In genomic region chr16:74338969-74339630, GRCm38 (mm10) we compare ENCODE assay signal across 27 mouse cellular contexts.
DNase-seq lines count a peak whose midpoint lies in the region; ATAC-seq lines count a peak whose summit lies in the region.
"Had no signal": no experiment of that assay in that cellular context is flagged by ENCODE, and none has a peak within 500 bp of the region (broad histone marks: within the 10 kb centered on the region; RNA-seq: fewer than 3 reads in every experiment).

No protein-coding gene starts in this region.

- DNase-seq in retina, postnatal 1 day, result peak; percentile 28
- no peak for DNase-seq in retina, embryonic 14.5 days (ENCODE audit: low spot score)
- DNase-seq in layer of hippocampus, postnatal 25 days (ENCODE audit: extremely low spot score in 1 of 2, low spot score in 1 of 2), result no peak
- no peak for DNase-seq in left cerebral cortex, postnatal 25 days (ENCODE audit: low spot score in 2 of 2)
- DNase-seq: adrenal gland, postnatal 14 days; cerebellum, adult 11-12 months; cerebellum, postnatal 10 days; gastrocnemius, postnatal 10 days; heart, postnatal 36 days; kidney, adult 11 months; kidney, postnatal 14 days; left cerebral cortex, postnatal 4 days; liver, embryonic 13.5 days; lung, adult 18-20 months; lung, postnatal 4 days; thymus, adult 2 months; thymus, postnatal 36 days had no signal

- WGBS in forebrain, embryonic 12.5 days, result 78% methylated on average over 9 of the region's 9 CpGs
- 77% methylated on average over 9 of the region's 9 CpGs for WGBS in forebrain, embryonic 15.5 days
- WGBS in hindbrain, embryonic 16.5 days, result 56% methylated on average over 9 of the region's 9 CpGs

- intact Hi-C loops in left cerebral cortex, postnatal 25 days (cut with DNase I), result no loop called here

- no peaks in the 10 kb centered on the region for H3K9me3 ChIP-seq in forebrain, embryonic 12.5 days
- no peaks in the 10 kb centered on the region for H3K9me3 ChIP-seq in forebrain, embryonic 15.5 days
- no peaks in the 10 kb centered on the region for H3K9me3 ChIP-seq in hindbrain, embryonic 16.5 days (ENCODE audit: control insufficient read depth, low read length)
- H3K9me3 ChIP-seq: liver, embryonic 13.5 days; megakaryocyte, embryonic 14.5 days; midbrain, embryonic 13.5 days had no signal

- no peak overlapping the region for H3K4me2 ChIP-seq in forebrain, embryonic 12.5 days
- no peak overlapping the region for H3K4me2 ChIP-seq in forebrain, embryonic 15.5 days (replicated peaks)
- no peak overlapping the region for H3K4me2 ChIP-seq in hindbrain, embryonic 16.5 days (ENCODE audit: low read length)
- H3K4me2 ChIP-seq: heart, embryonic 11.5 days; liver, embryonic 13.5 days; midbrain, embryonic 13.5 days had no signal

- no peak overlapping the region for H3K4me3 ChIP-seq in forebrain, embryonic 12.5 days (replicated peaks)
- no peak overlapping the region for H3K4me3 ChIP-seq in forebrain, embryonic 15.5 days
- H3K4me3 ChIP-seq in hindbrain, embryonic 16.5 days (ENCODE audit: low read length), result no peak overlapping the region
- H3K4me3 ChIP-seq: erythroblast, embryonic 14.5 days; liver, embryonic 13.5 days; megakaryocyte, embryonic 14.5 days; midbrain, embryonic 13.5 days had no signal

- 0 out of 2 replicates have a peak, but pooled peaks have one; percentile 30 for ATAC-seq in forebrain, embryonic 12.5 days (ENCODE audit: low FRiP score)
- no peak for ATAC-seq in forebrain, embryonic 15.5 days (replicated peaks)
- ATAC-seq in hindbrain, embryonic 16.5 days, result 0 out of 2 replicates have a peak, but pooled peaks have one; percentile 9
- ATAC-seq: inflammation-experienced regulatory T-cells, adult 6 months; lung, postnatal 0 days; midbrain, embryonic 13.5 days had no signal

- no peaks in the 10 kb centered on the region for H3K4me1 ChIP-seq in forebrain, embryonic 12.5 days
- H3K4me1 ChIP-seq in forebrain, embryonic 15.5 days, result no peaks in the 10 kb centered on the region
- no peaks in the 10 kb centered on the region for H3K4me1 ChIP-seq in hindbrain, embryonic 16.5 days (ENCODE audit: control insufficient read depth, insufficient read depth, low read depth, low read length)
- H3K4me1 ChIP-seq: liver, embryonic 13.5 days; megakaryocyte, embryonic 14.5 days; midbrain, embryonic 13.5 days had no signal

- H3K27ac ChIP-seq in forebrain, embryonic 12.5 days, result no peak overlapping the region
- H3K27ac ChIP-seq in forebrain, embryonic 15.5 days (replicated peaks), result no peak overlapping the region
- H3K27ac ChIP-seq in hindbrain, embryonic 16.5 days (ENCODE audit: low read depth, low read length), result no peak overlapping the region
- H3K27ac ChIP-seq: liver, embryonic 13.5 days; midbrain, embryonic 13.5 days had no signal

- no peaks in the 10 kb centered on the region for H3K27me3 ChIP-seq in forebrain, embryonic 12.5 days
- H3K27me3 ChIP-seq in forebrain, embryonic 15.5 days, result no peaks in the 10 kb centered on the region
- no peaks in the 10 kb centered on the region for H3K27me3 ChIP-seq in hindbrain, embryonic 16.5 days (replicated peaks; ENCODE audit: control insufficient read depth, insufficient read depth, low read length)
- H3K27me3 ChIP-seq: liver, embryonic 13.5 days; megakaryocyte, embryonic 14.5 days; midbrain, embryonic 13.5 days had no signal

- H3K36me3 ChIP-seq in forebrain, embryonic 12.5 days (replicated peaks), result no peaks in the 10 kb centered on the region
- no peaks in the 10 kb centered on the region for H3K36me3 ChIP-seq in forebrain, embryonic 15.5 days
- no peaks in the 10 kb centered on the region for H3K36me3 ChIP-seq in hindbrain, embryonic 16.5 days (ENCODE audit: control insufficient read depth, insufficient read depth, low read length)
- H3K36me3 ChIP-seq: G1E; liver, embryonic 13.5 days; midbrain, embryonic 13.5 days had no signal

- no peak overlapping the region for H3K9ac ChIP-seq in forebrain, embryonic 12.5 days
- H3K9ac ChIP-seq in forebrain, embryonic 15.5 days (replicated peaks), result no peak overlapping the region
- H3K9ac ChIP-seq in hindbrain, embryonic 16.5 days (ENCODE audit: low read depth, low read length), result no peak overlapping the region
- H3K9ac ChIP-seq: liver, embryonic 13.5 days; midbrain, embryonic 13.5 days had no signal
